In genomic region chr3:122483783-122484130, GRCm38 (mm10) we compare ENCODE assay signal across 8 mouse cellular contexts.
A peak's percentile ranks its signal among the peaks of the same experiment; 100 is the strongest.
DNase-seq lines count a peak whose midpoint lies in the region; ATAC-seq and TF ChIP-seq lines count a peak whose summit lies in the region.

No protein-coding gene starts in this region.

- no peaks in the 10 kb centered on the region for H3K27me3 ChIP-seq in forebrain, embryonic 11.5 days (ENCODE audit: control insufficient read depth, insufficient read depth, low read length)
- H3K27me3 ChIP-seq in forebrain, embryonic 16.5 days (replicated peaks; ENCODE audit: control insufficient read depth, insufficient read depth, low read length): no peaks in the 10 kb centered on the region
- no peaks in the 10 kb centered on the region for H3K27me3 ChIP-seq in lung, embryonic 14.5 days (ENCODE audit: insufficient read depth, low read length)
- H3K27me3 ChIP-seq in intestine, postnatal 0 days (replicated peaks; ENCODE audit: control insufficient read depth, insufficient read depth, low read length): no peaks in the 10 kb centered on the region
- no peaks in the 10 kb centered on the region for H3K27me3 ChIP-seq in stomach, embryonic 16.5 days (ENCODE audit: control insufficient read depth, insufficient read depth, low read length)
- H3K27me3 ChIP-seq in cerebellum, adult 2 months (ENCODE audit: control insufficient read depth, insufficient read depth, low read length): peaks cover 1% of the 10 kb centered on the region; the same call in 1 of the 2 replicates

- H3K27ac ChIP-seq in forebrain, embryonic 11.5 days (ENCODE audit: low read depth, low read length): no peak overlapping the region
- H3K27ac ChIP-seq in forebrain, embryonic 16.5 days (ENCODE audit: low read length): no peak overlapping the region
- peak overlapping the region; percentile 47; the same call in 1 of the 2 replicates for H3K27ac ChIP-seq in lung, embryonic 14.5 days (ENCODE audit: low read depth)
- peak overlapping the region; percentile 35 for H3K27ac ChIP-seq in intestine, postnatal 0 days (ENCODE audit: low read depth, low read length)
- peak overlapping the region; percentile 64; the same call in 1 of the 2 replicates for H3K27ac ChIP-seq in stomach, embryonic 16.5 days (ENCODE audit: low read length)
- no peak overlapping the region for H3K27ac ChIP-seq in cerebellum, adult 2 months (ENCODE audit: insufficient read depth, low read length)

- ATAC-seq in forebrain, embryonic 11.5 days (replicated peaks; ENCODE audit: low FRiP score): no peak; the same call in 1 of the 2 replicates
- ATAC-seq in forebrain, embryonic 16.5 days: no peak
- ATAC-seq in lung, embryonic 14.5 days (ENCODE audit: insufficient read depth): no peak
- ATAC-seq in intestine, postnatal 0 days: no peak
- no peak for ATAC-seq in stomach, embryonic 16.5 days (ENCODE audit: insufficient read depth, low FRiP score)

- no peaks in the 10 kb centered on the region for H3K9me3 ChIP-seq in forebrain, embryonic 11.5 days (ENCODE audit: control insufficient read depth, low read length)
- H3K9me3 ChIP-seq in forebrain, embryonic 16.5 days (ENCODE audit: control insufficient read depth, low read length): no peaks in the 10 kb centered on the region
- no peaks in the 10 kb centered on the region for H3K9me3 ChIP-seq in lung, embryonic 14.5 days (ENCODE audit: low read depth, low read length)
- H3K9me3 ChIP-seq in intestine, postnatal 0 days (ENCODE audit: control insufficient read depth): no peaks in the 10 kb centered on the region
- no peaks in the 10 kb centered on the region for H3K9me3 ChIP-seq in stomach, embryonic 16.5 days (replicated peaks; ENCODE audit: control insufficient read depth, low read length)

- no peaks in the 10 kb centered on the region for H3K36me3 ChIP-seq in forebrain, embryonic 11.5 days (ENCODE audit: control insufficient read depth, insufficient read depth, low read length)
- no peaks in the 10 kb centered on the region for H3K36me3 ChIP-seq in forebrain, embryonic 16.5 days (ENCODE audit: control insufficient read depth, insufficient read depth)
- no peaks in the 10 kb centered on the region for H3K36me3 ChIP-seq in lung, embryonic 14.5 days (ENCODE audit: insufficient read depth)
- H3K36me3 ChIP-seq in intestine, postnatal 0 days (ENCODE audit: control insufficient read depth, insufficient read depth): no peaks in the 10 kb centered on the region
- no peaks in the 10 kb centered on the region for H3K36me3 ChIP-seq in stomach, embryonic 16.5 days (ENCODE audit: control insufficient read depth, insufficient read depth, low read length)

- TF ChIP-seq POLR2A in cerebellum, adult 2 months (IDR thresholded peaks at IDR 0.05; ENCODE audit: borderline replicate concordance, insufficient read depth, low read length): no peak

- DNase-seq in forebrain, embryonic 11.5 days (ENCODE audit: low spot score): no peak
- DNase-seq in lung, embryonic 14.5 days: no peak
- DNase-seq in lung, adult 18-20 months: no peak
- DNase-seq in right cerebral cortex, postnatal 25 days: no peak
- DNase-seq in cerebellum, adult 2 months: no peak

- TF ChIP-seq CTCF in lung, embryonic 14.5 days (IDR thresholded peaks at IDR 0.05; ENCODE audit: low read depth): no peak
- no peak for TF ChIP-seq CTCF in intestine, postnatal 0 days (IDR thresholded peaks at IDR 0.05; ENCODE audit: low read depth)
- no peak for TF ChIP-seq CTCF in cerebellum, adult 2 months (IDR thresholded peaks at IDR 0.05; ENCODE audit: borderline replicate concordance, insufficient read depth, low read depth, low read length)

- peaks cover 34% of the 10 kb centered on the region for H3K4me1 ChIP-seq in forebrain, embryonic 11.5 days (replicated peaks; ENCODE audit: control insufficient read depth, insufficient read depth, low read length)
- H3K4me1 ChIP-seq in forebrain, embryonic 16.5 days (replicated peaks; ENCODE audit: control insufficient read depth, insufficient read depth, low read length): peaks cover 36% of the 10 kb centered on the region
- H3K4me1 ChIP-seq in lung, embryonic 14.5 days (ENCODE audit: insufficient read depth): peaks cover 17% of the 10 kb centered on the region
- peaks cover 15% of the 10 kb centered on the region; the same call in 1 of the 2 replicates for H3K4me1 ChIP-seq in intestine, postnatal 0 days (replicated peaks; ENCODE audit: control insufficient read depth, insufficient read depth, low read length)
- H3K4me1 ChIP-seq in stomach, embryonic 16.5 days (ENCODE audit: control insufficient read depth, insufficient read depth, low read length): peaks cover 34% of the 10 kb centered on the region
- H3K4me1 ChIP-seq in cerebellum, adult 2 months (ENCODE audit: control insufficient read depth, insufficient read depth, low read length): no peaks in the 10 kb centered on the region

- H3K9ac ChIP-seq in forebrain, embryonic 11.5 days (ENCODE audit: low read length): peak overlapping the region; percentile 14; the same call in 1 of the 2 replicates
- no peak overlapping the region for H3K9ac ChIP-seq in forebrain, embryonic 16.5 days (replicated peaks; ENCODE audit: low read depth, low read length)
- 0 out of 2 replicates have a peak overlapping the region, but pooled peaks have one; percentile 2 for H3K9ac ChIP-seq in lung, embryonic 14.5 days
- no peak overlapping the region for H3K9ac ChIP-seq in intestine, postnatal 0 days (ENCODE audit: low read depth, low read length)
- H3K9ac ChIP-seq in stomach, embryonic 16.5 days (ENCODE audit: low read length): peak overlapping the region; percentile 47; the same call in 1 of the 2 replicates

- 22% methylated on average over 5 of the region's 5 CpGs for WGBS in forebrain, embryonic 11.5 days
- WGBS in forebrain, embryonic 16.5 days: 36% methylated on average over 5 of the region's 5 CpGs
- 29% methylated on average over 5 of the region's 5 CpGs for WGBS in lung, embryonic 14.5 days
- 61% methylated on average over 5 of the region's 5 CpGs for WGBS in intestine, postnatal 0 days
- WGBS in stomach, embryonic 16.5 days: 42% methylated on average over 5 of the region's 5 CpGs
- WGBS in cerebellum, adult 2 months: 53% methylated on average over 5 of the region's 5 CpGs

- no peak overlapping the region for H3K4me3 ChIP-seq in forebrain, embryonic 11.5 days (ENCODE audit: low read depth, low read length)
- no peak overlapping the region for H3K4me3 ChIP-seq in forebrain, embryonic 16.5 days (replicated peaks; ENCODE audit: low read length)
- no peak overlapping the region for H3K4me3 ChIP-seq in lung, embryonic 14.5 days (ENCODE audit: low read depth, low read length)
- no peak overlapping the region for H3K4me3 ChIP-seq in intestine, postnatal 0 days (ENCODE audit: low read depth, low read length)
- H3K4me3 ChIP-seq in stomach, embryonic 16.5 days (replicated peaks; ENCODE audit: low read length): peak overlapping the region; percentile 15
- no peak overlapping the region for H3K4me3 ChIP-seq in cerebellum, adult 2 months (replicated peaks; ENCODE audit: insufficient read depth, low read depth, low read length)

- no peak overlapping the region for H3K4me2 ChIP-seq in forebrain, embryonic 11.5 days (ENCODE audit: low read depth, low read length, severe bottlenecking)
- no peak overlapping the region; the same call in 1 of the 2 replicates for H3K4me2 ChIP-seq in forebrain, embryonic 16.5 days (ENCODE audit: low read length)
- peak overlapping the region; percentile 31 for H3K4me2 ChIP-seq in lung, embryonic 14.5 days
- 0 out of 2 replicates have a peak overlapping the region, but pooled peaks have one; percentile 17 for H3K4me2 ChIP-seq in intestine, postnatal 0 days (replicated peaks; ENCODE audit: low read depth)
- peak overlapping the region; percentile 37 for H3K4me2 ChIP-seq in stomach, embryonic 16.5 days (ENCODE audit: low read depth, low read length)

Comparison
In these comparisons a context has a peak if more than half of its experiments do, and no peak if none do; other contexts are left out.
1. H3K9ac ChIP-seq: peak in forebrain, embryonic 11.5 days (single experiment), lung, embryonic 14.5 days (single experiment) and stomach, embryonic 16.5 days (single experiment); none in forebrain, embryonic 16.5 days (single experiment) and intestine, postnatal 0 days (single experiment).
2. H3K27ac ChIP-seq: peak in lung, embryonic 14.5 days (single experiment), intestine, postnatal 0 days (single experiment) and stomach, embryonic 16.5 days (single experiment); none in forebrain, embryonic 11.5 days (single experiment), forebrain, embryonic 16.5 days (single experiment) and cerebellum, adult 2 months (single experiment).
3. H3K4me2 ChIP-seq: peak in lung, embryonic 14.5 days (single experiment), intestine, postnatal 0 days (single experiment) and stomach, embryonic 16.5 days (single experiment); none in forebrain, embryonic 11.5 days (single experiment) and forebrain, embryonic 16.5 days (single experiment).